Mouse (Mus musculus) cerebellum, postnatal 36 days (tissue): ENCODE results near the gene Gm20820.
"Not testable (repeated sequence)": the region's sequence is repeated elsewhere in the genome, so short reads cannot be mapped to it uniquely, and the experiment has no call there.

Experiments used
- DNase-seq, 2 experiments: peaks; one replicate each; pipeline ENCODE4 v3.0.0; 2021 to 2022; ENCODE audit warnings: mixed read lengths in 2 of 2

Gm20820 gene

GRCm38 (mm10) chrY:86061472-86061871 is at the start of gene Gm20820:
Gene Gm20820 (plus strand): TSS chrY:86061772.
- not testable (repeated sequence) for DNase-seq
